ENCODE assay signal across 8 mouse cellular contexts in the genomic region with DNA sequence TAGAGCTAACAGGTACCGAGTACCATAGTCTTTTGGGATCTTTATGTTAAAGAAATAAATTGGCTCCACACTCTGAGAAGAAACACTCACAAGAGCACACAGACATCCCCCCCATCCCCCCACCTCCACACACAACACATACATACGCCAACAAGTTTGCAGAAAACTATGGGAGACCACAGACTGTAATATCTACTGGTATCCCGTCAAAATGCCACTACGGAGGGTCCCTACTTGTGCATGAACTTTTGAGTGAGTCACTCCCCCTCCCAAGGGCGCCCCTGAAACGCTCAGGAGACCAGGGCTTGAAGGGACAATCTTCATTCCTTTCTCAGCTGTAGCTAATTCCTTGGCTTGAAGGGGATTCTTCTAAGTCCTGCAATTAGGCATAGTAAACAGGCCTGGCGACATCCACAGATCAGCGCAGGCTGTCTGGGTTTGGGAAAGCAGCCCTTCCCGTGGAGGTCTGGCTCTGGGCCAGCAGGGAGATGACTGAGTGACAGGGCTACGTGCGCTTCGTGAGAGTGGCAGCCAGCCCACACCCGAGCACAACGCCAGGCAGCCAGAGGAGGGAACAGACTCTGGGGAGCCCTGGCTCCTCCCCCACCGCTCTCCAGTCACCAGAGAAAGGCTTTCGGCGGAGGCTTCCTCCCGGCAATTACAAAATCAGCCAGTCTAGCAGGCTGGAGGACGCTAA. TPM values are rescaled to one million over a fixed set of nuclear protein-coding genes. Genes with fewer than 3 reads are reported as not detected.
DNase-seq lines count a peak whose midpoint lies in the region; ATAC-seq and TF ChIP-seq lines count a peak whose summit lies in the region.

No protein-coding gene starts in this region.

- 0 out of 2 replicates have a peak overlapping the region, but pooled peaks have one; percentile 14 for H3K9ac ChIP-seq in forebrain, postnatal 0 days
- peak overlapping the region; percentile 31; the same call in 1 of the 2 replicates for H3K9ac ChIP-seq in neural tube, embryonic 15.5 days (replicated peaks)

- peaks cover 74% of the 10 kb centered on the region for H3K9me3 ChIP-seq in G1E (replicated peaks)
- no peaks in the 10 kb centered on the region for H3K9me3 ChIP-seq in forebrain, postnatal 0 days (ENCODE audit: low read length)
- no peaks in the 10 kb centered on the region for H3K9me3 ChIP-seq in neural tube, embryonic 15.5 days (replicated peaks)

- no peak for DNase-seq in G1E (ENCODE audit: low spot score)
- peak; percentile 30 to 52 for DNase-seq in cerebellum, adult 18-20 months
- DNase-seq in forebrain, postnatal 0 days = peak; percentile 93
- DNase-seq in heart, postnatal 36 days = peak; percentile 92 to 93
- DNase-seq in layer of hippocampus, adult 18-20 months (ENCODE audit: low spot score in 2 of 2) = peak; percentile 44 to 71
- peak; percentile 72 to 80 for DNase-seq in lung, adult 18-20 months
- DNase-seq in thymus, postnatal 10 days (ENCODE audit: low spot score in 2 of 2) = peak; percentile 68 to 71

- ATAC-seq in G1E (ENCODE audit: extremely low read depth, insufficient number of reproducible peaks, low FRiP score, poor library complexity, severe bottlenecking) = no peak
- peak; percentile 98 for ATAC-seq in forebrain, postnatal 0 days
- ATAC-seq in neural tube, embryonic 15.5 days (ENCODE audit: low FRiP score) = peak; percentile 91

- peak overlapping the region; percentile 56 for H3K4me2 ChIP-seq in forebrain, postnatal 0 days (ENCODE audit: low read depth)
- H3K4me2 ChIP-seq in neural tube, embryonic 15.5 days = peak overlapping the region; percentile 63

- no peaks in the 10 kb centered on the region for H3K4me1 ChIP-seq in G1E (ENCODE audit: insufficient read depth, low read depth, low read length)
- H3K4me1 ChIP-seq in forebrain, postnatal 0 days (ENCODE audit: insufficient read depth) = peaks cover 6% of the 10 kb centered on the region
- peaks cover 42% of the 10 kb centered on the region for H3K4me1 ChIP-seq in neural tube, embryonic 15.5 days

- peak overlapping the region; percentile 5; the same call in 1 of the 2 replicates for H3K4me3 ChIP-seq in G1E (ENCODE audit: low read depth, low read length)
- peak overlapping the region; percentile 22 for H3K4me3 ChIP-seq in forebrain, postnatal 0 days (ENCODE audit: low read depth, low read length)
- peak overlapping the region; percentile 37 for H3K4me3 ChIP-seq in neural tube, embryonic 15.5 days (replicated peaks)

- WGBS in forebrain, postnatal 0 days = 2% methylated on average over 19 of the region's 19 CpGs
- 4% methylated on average over 19 of the region's 19 CpGs for WGBS in neural tube, embryonic 15.5 days

- H3K27me3 ChIP-seq in G1E (ENCODE audit: insufficient read depth, low read length) = no peaks in the 10 kb centered on the region
- no peaks in the 10 kb centered on the region; the same call in 1 of the 2 replicates for H3K27me3 ChIP-seq in forebrain, postnatal 0 days (ENCODE audit: insufficient read depth, low read length)
- no peaks in the 10 kb centered on the region for H3K27me3 ChIP-seq in neural tube, embryonic 15.5 days (replicated peaks)

- intact Hi-C loops in heart, postnatal 36 days (cut with DNase I) = no loop called here

- no peak for TF ChIP-seq CTCF in G1E (IDR thresholded peaks at IDR 0.05; ENCODE audit: low read depth, low read length)
- no peak for TF ChIP-seq CTCF in forebrain, postnatal 0 days (IDR thresholded peaks at IDR 0.05; ENCODE audit: low read depth)

- no peaks in the 10 kb centered on the region for H3K36me3 ChIP-seq in G1E (replicated peaks)
- H3K36me3 ChIP-seq in forebrain, postnatal 0 days (ENCODE audit: insufficient read depth) = no peaks in the 10 kb centered on the region
- H3K36me3 ChIP-seq in neural tube, embryonic 15.5 days = no peaks in the 10 kb centered on the region

- H3K27ac ChIP-seq in forebrain, postnatal 0 days (ENCODE audit: low read depth, low read length) = 0 out of 2 replicates have a peak overlapping the region, but pooled peaks have one; percentile 15
- H3K27ac ChIP-seq in neural tube, embryonic 15.5 days (replicated peaks) = peak overlapping the region; percentile 60; the same call in 1 of the 2 replicates

RNA-seq across cellular contexts. Expression of gene Egln3, which starts 11.9 kb away (rescaled TPM):
- total RNA-seq in G1E (2014; fragmentation: Nextera tagmentation) = not detected in 2 replicates
- 0.06 and 0.11 TPM in 2 replicates for total RNA-seq in G1E (2017)
- not detected in 2 replicates for polyA plus RNA-seq in G1E (2012)
- total RNA-seq in forebrain, postnatal 0 days (2014; rRNA removed) = 8.6 and 11.8 TPM in 2 replicates
- 5.2 and 5.6 TPM in 2 replicates for polyA plus RNA-seq in forebrain, postnatal 0 days (2015; fragmentation: Nextera tagmentation; extraction: Ambion mirVana)
- 10 to 100 TPM; 56.1 to 78.5 TPM for total RNA-seq in heart, postnatal 36 days (2021)
- total RNA-seq in layer of hippocampus, adult 18-20 months (2021) = 1 to 10 TPM; 5.5 TPM
- 6.6 and 11.8 TPM in 2 replicates for polyA plus RNA-seq in neural tube, embryonic 15.5 days (2015; fragmentation: Nextera tagmentation; extraction: Ambion mirVana)
